Comparison of ENCODE assay signal across 15 mouse cellular contexts in genomic region chr12:73350982-73351381, GRCm38 (mm10).
DNase-seq lines count a peak whose midpoint lies in the region; ATAC-seq and TF ChIP-seq lines count a peak whose summit lies in the region.
"Had no signal": no experiment of that assay in that cellular context is flagged by ENCODE, and none has a peak within 500 bp of the region (broad histone marks: within the 10 kb centered on the region; RNA-seq: fewer than 3 reads in every experiment).

No protein-coding gene starts in this region.

- no peak overlapping the region for H3K4me3 ChIP-seq in heart, embryonic 11.5 days (ENCODE audit: low read depth, low read length)
- no peak overlapping the region for H3K4me3 ChIP-seq in kidney, postnatal 0 days (replicated peaks; ENCODE audit: low read depth, low read length)
- H3K4me3 ChIP-seq: erythroblast, embryonic 14.5 days; midbrain, embryonic 10.5 days; neural tube, embryonic 13.5 days had no signal

- 22% methylated on average over 9 of the region's 9 CpGs for WGBS in heart, embryonic 11.5 days (ENCODE audit: insufficient replicate concordance)
- 24% methylated on average over 9 of the region's 9 CpGs for WGBS in kidney, postnatal 0 days

- no peak overlapping the region for H3K9ac ChIP-seq in heart, embryonic 11.5 days (ENCODE audit: low read depth, low read length)
- H3K9ac ChIP-seq in kidney, postnatal 0 days (ENCODE audit: low read depth, low read length): no peak overlapping the region
- H3K9ac ChIP-seq: neural tube, embryonic 13.5 days had no signal

- TF ChIP-seq CTCF in kidney, postnatal 0 days (IDR thresholded peaks at IDR 0.05; ENCODE audit: low read depth): no peak

- ATAC-seq in heart, embryonic 11.5 days (replicated peaks; ENCODE audit: insufficient number of reproducible peaks, low FRiP score, low TSS enrichment): no peak
- ATAC-seq in kidney, postnatal 0 days (replicated peaks; ENCODE audit: low FRiP score, low read depth): no peak
- ATAC-seq: hindbrain, postnatal 0 days had no signal

- no peaks in the 10 kb centered on the region for H3K27me3 ChIP-seq in heart, embryonic 11.5 days (ENCODE audit: control insufficient read depth, insufficient read depth, low read length)
- no peaks in the 10 kb centered on the region for H3K27me3 ChIP-seq in kidney, postnatal 0 days (ENCODE audit: insufficient read depth, low read length)
- H3K27me3 ChIP-seq: neural tube, embryonic 13.5 days had no signal

- H3K4me1 ChIP-seq in heart, embryonic 11.5 days (ENCODE audit: control insufficient read depth, insufficient read depth, low read length): peaks cover 15% of the 10 kb centered on the region
- H3K4me1 ChIP-seq in kidney, postnatal 0 days (replicated peaks; ENCODE audit: insufficient read depth, low read length): peaks cover 10% of the 10 kb centered on the region; the same call in 1 of the 2 replicates

- H3K4me2 ChIP-seq in heart, embryonic 11.5 days: no peak overlapping the region; the same call in 1 of the 2 replicates
- peak overlapping the region; percentile 23; the same call in 1 of the 2 replicates for H3K4me2 ChIP-seq in kidney, postnatal 0 days (ENCODE audit: low read length)
- H3K4me2 ChIP-seq: neural tube, embryonic 13.5 days had no signal

- DNase-seq in heart, postnatal 14 days: no peak
- peak; percentile 81 for DNase-seq in kidney, postnatal 0 days (ENCODE audit: low spot score)
- no peak for DNase-seq in kidney, adult 11 months
- peak; percentile 58 for DNase-seq in embryo, embryonic 9.5 days (ENCODE audit: extremely low spot score)
- DNase-seq in mesoderm, embryonic 11.5 days (ENCODE audit: low read depth, low spot score): peak; percentile 58
- no peak for DNase-seq in adrenal gland, adult 8-10 months
- no peak for DNase-seq in cerebellum, postnatal 10 days
- DNase-seq: adrenal gland, postnatal 10 days; B cell, adult 2 months; gastrocnemius, postnatal 14 days had no signal

- H3K27ac ChIP-seq in heart, embryonic 11.5 days (ENCODE audit: low read depth, low read length): peak overlapping the region; percentile 64; the same call in 1 of the 2 replicates
- H3K27ac ChIP-seq in kidney, postnatal 0 days: peak overlapping the region; percentile 14; the same call in 1 of the 2 replicates
- H3K27ac ChIP-seq: hindbrain, postnatal 0 days; midbrain, embryonic 10.5 days; neural tube, embryonic 13.5 days had no signal

- intact Hi-C loops in heart, postnatal 14 days (cut with DNase I): no loop called here

- H3K9me3 ChIP-seq in heart, embryonic 11.5 days (replicated peaks; ENCODE audit: control insufficient read depth, low read length): no peaks in the 10 kb centered on the region
- no peaks in the 10 kb centered on the region for H3K9me3 ChIP-seq in kidney, postnatal 0 days (replicated peaks; ENCODE audit: low read length)
- H3K9me3 ChIP-seq: midbrain, embryonic 10.5 days; neural tube, embryonic 13.5 days had no signal

- no peaks in the 10 kb centered on the region for H3K36me3 ChIP-seq in heart, embryonic 11.5 days (ENCODE audit: control insufficient read depth, insufficient read depth, low read length)
- no peaks in the 10 kb centered on the region for H3K36me3 ChIP-seq in kidney, postnatal 0 days (ENCODE audit: insufficient read depth, low read length)
- H3K36me3 ChIP-seq: midbrain, embryonic 10.5 days; neural tube, embryonic 13.5 days had no signal

Comparison
In these comparisons a context has a peak if more than half of its experiments do, and no peak if none do; other contexts are left out.
1. DNase-seq: peak in kidney, postnatal 0 days (single experiment), embryo, embryonic 9.5 days (single experiment) and mesoderm, embryonic 11.5 days (single experiment); none in heart, postnatal 14 days (0 of 2), kidney, adult 11 months (single experiment), adrenal gland, adult 8-10 months (single experiment) and cerebellum, postnatal 10 days (0 of 2).